15 mouse cellular contexts compared by ENCODE assay signal in genomic region chr9:44914706-44915105, GRCm38 (mm10). TPM values are rescaled to one million over a fixed set of nuclear protein-coding genes. Genes with fewer than 3 reads are reported as not detected.
DNase-seq lines count a peak whose midpoint lies in the region; ATAC-seq and TF ChIP-seq lines count a peak whose summit lies in the region.
"Had no signal": no experiment of that assay in that cellular context is flagged by ENCODE, and none has a peak within 500 bp of the region (broad histone marks: within the 10 kb centered on the region; RNA-seq: fewer than 3 reads in every experiment).

No protein-coding gene starts in this region.

- TF ChIP-seq EP300 in liver, postnatal 0 days (IDR thresholded peaks at IDR 0.05; ENCODE audit: low read depth), result no peak

- H3K9me3 ChIP-seq in hindbrain, embryonic 12.5 days (replicated peaks), result no peaks in the 10 kb centered on the region
- H3K9me3 ChIP-seq in hindbrain, embryonic 16.5 days (ENCODE audit: control insufficient read depth, low read length), result no peaks in the 10 kb centered on the region
- H3K9me3 ChIP-seq in liver, postnatal 0 days (ENCODE audit: low read length), result no peaks in the 10 kb centered on the region
- H3K9me3 ChIP-seq in liver, embryonic 12.5 days (replicated peaks), result no peaks in the 10 kb centered on the region
- H3K9me3 ChIP-seq: heart, embryonic 15.5 days; neural tube, embryonic 12.5 days had no signal

- H3K4me1 ChIP-seq in hindbrain, embryonic 12.5 days, result peaks cover 13% of the 10 kb centered on the region
- peaks cover 13% of the 10 kb centered on the region for H3K4me1 ChIP-seq in hindbrain, embryonic 16.5 days (ENCODE audit: control insufficient read depth, insufficient read depth, low read depth, low read length)
- peaks cover 8% of the 10 kb centered on the region; the same call in 1 of the 2 replicates for H3K4me1 ChIP-seq in liver, postnatal 0 days (ENCODE audit: insufficient read depth)
- H3K4me1 ChIP-seq in liver, embryonic 12.5 days, result peaks cover 16% of the 10 kb centered on the region

- no peak for DNase-seq in liver, postnatal 0 days
- peak; percentile 27 for DNase-seq in MN1 (ENCODE audit: low spot score)
- peak; percentile 19 for DNase-seq in Patski (ENCODE audit: low read depth, low spot score)
- no peak for DNase-seq in embryo, embryonic 10.5 days (ENCODE audit: low spot score)
- DNase-seq: adrenal gland, postnatal 36 days; cerebellum, adult 11 months; right cerebral cortex, adult 18-20 months had no signal

- in situ Hi-C loops in Patski (cut with MboI; ENCODE audit: low pct_unique_long_range_greater_than_20kb), result loop anchor here (5.0 kb wide), 1 partner anchor 72 kb away; no protein-coding TSS in a partner anchor

- peaks cover 28% of the 10 kb centered on the region for H3K36me3 ChIP-seq in hindbrain, embryonic 12.5 days
- H3K36me3 ChIP-seq in hindbrain, embryonic 16.5 days (ENCODE audit: control insufficient read depth, insufficient read depth, low read length), result peaks cover 16% of the 10 kb centered on the region
- peaks cover 28% of the 10 kb centered on the region for H3K36me3 ChIP-seq in liver, postnatal 0 days (replicated peaks; ENCODE audit: insufficient read depth, low read length)
- H3K36me3 ChIP-seq in liver, embryonic 12.5 days, result peaks cover 59% of the 10 kb centered on the region

- POLR2A ChIA-PET in Patski (lab: Charles Lee), result no interaction called here

- CTCF ChIA-PET in Patski (lab: Charles Lee), result interaction anchor here (0.8 to 1.6 kb wide), 8 partner anchors 9 to 97 kb away, joined by 3 to 5 read pairs (median 3); no protein-coding TSS in a partner anchor

- H3K9ac ChIP-seq in hindbrain, embryonic 12.5 days, result no peak overlapping the region
- no peak overlapping the region for H3K9ac ChIP-seq in hindbrain, embryonic 16.5 days (ENCODE audit: low read depth, low read length)
- H3K9ac ChIP-seq in liver, postnatal 0 days (replicated peaks), result no peak overlapping the region
- no peak overlapping the region for H3K9ac ChIP-seq in liver, embryonic 12.5 days
- H3K9ac ChIP-seq: heart, embryonic 15.5 days; liver, embryonic 14.5 days; neural tube, embryonic 12.5 days had no signal

- H3K27me3 ChIP-seq in hindbrain, embryonic 12.5 days, result no peaks in the 10 kb centered on the region
- no peaks in the 10 kb centered on the region for H3K27me3 ChIP-seq in hindbrain, embryonic 16.5 days (replicated peaks; ENCODE audit: control insufficient read depth, insufficient read depth, low read length)
- H3K27me3 ChIP-seq in liver, postnatal 0 days (ENCODE audit: insufficient read depth, low read length), result no peaks in the 10 kb centered on the region
- H3K27me3 ChIP-seq in liver, embryonic 12.5 days (replicated peaks), result no peaks in the 10 kb centered on the region
- no peaks in the 10 kb centered on the region for H3K27me3 ChIP-seq in Patski
- H3K27me3 ChIP-seq: heart, embryonic 15.5 days; neural tube, embryonic 12.5 days had no signal

- no peak for TF ChIP-seq CTCF in liver, postnatal 0 days (IDR thresholded peaks at IDR 0.05; ENCODE audit: low read depth)
- no peak for TF ChIP-seq CTCF in Patski (IDR thresholded peaks at IDR 0.05)

- H3K4me3 ChIP-seq in hindbrain, embryonic 12.5 days, result no peak overlapping the region
- H3K4me3 ChIP-seq in hindbrain, embryonic 16.5 days (ENCODE audit: low read length), result no peak overlapping the region
- no peak overlapping the region for H3K4me3 ChIP-seq in liver, postnatal 0 days (ENCODE audit: low read depth, low read length)
- H3K4me3 ChIP-seq in liver, embryonic 12.5 days, result no peak overlapping the region
- H3K4me3 ChIP-seq: erythroblast, embryonic 14.5 days; heart, embryonic 15.5 days; neural tube, embryonic 12.5 days had no signal

- H3K27ac ChIP-seq in hindbrain, embryonic 12.5 days, result 0 out of 2 replicates have a peak overlapping the region, but pooled peaks have one; percentile 23
- H3K27ac ChIP-seq in hindbrain, embryonic 16.5 days (ENCODE audit: low read depth, low read length), result no peak overlapping the region
- no peak overlapping the region for H3K27ac ChIP-seq in liver, postnatal 0 days (ENCODE audit: low read depth)
- no peak overlapping the region for H3K27ac ChIP-seq in liver, embryonic 12.5 days
- H3K27ac ChIP-seq: heart, embryonic 15.5 days; hindbrain, postnatal 0 days; liver, embryonic 14.5 days; neural tube, embryonic 12.5 days had no signal

- ATAC-seq in hindbrain, embryonic 12.5 days (ENCODE audit: low FRiP score), result no peak
- ATAC-seq in hindbrain, embryonic 16.5 days, result no peak
- peak; percentile 24; the same call in 1 of the 2 replicates for ATAC-seq in liver, postnatal 0 days
- no peak for ATAC-seq in liver, embryonic 12.5 days
- ATAC-seq in Patski, result no peak
- ATAC-seq: hindbrain, postnatal 0 days had no signal

- no peak overlapping the region for H3K4me2 ChIP-seq in hindbrain, embryonic 12.5 days (replicated peaks)
- no peak overlapping the region for H3K4me2 ChIP-seq in hindbrain, embryonic 16.5 days (ENCODE audit: low read length)
- no peak overlapping the region for H3K4me2 ChIP-seq in liver, postnatal 0 days (ENCODE audit: low read depth, low read length)
- no peak overlapping the region for H3K4me2 ChIP-seq in liver, embryonic 12.5 days
- H3K4me2 ChIP-seq: heart, embryonic 15.5 days; neural tube, embryonic 12.5 days had no signal

- 51% methylated on average over 4 of the region's 4 CpGs for WGBS in hindbrain, embryonic 12.5 days
- 24% methylated on average over 4 of the region's 4 CpGs for WGBS in hindbrain, embryonic 16.5 days
- WGBS in liver, postnatal 0 days (ENCODE audit: insufficient replicate concordance), result 43% methylated on average over 4 of the region's 4 CpGs
- 77% methylated on average over 4 of the region's 4 CpGs for WGBS in liver, embryonic 12.5 days (ENCODE audit: insufficient replicate concordance)

RNA-seq across cellular contexts. Expression of gene Atp5l, which starts 5.8 kb away (rescaled TPM):
- 489 and 578 TPM in 2 replicates for polyA plus RNA-seq in hindbrain, embryonic 12.5 days (2016; fragmentation: Nextera tagmentation; extraction: Ambion mirVana)
- 711 and 802 TPM in 2 replicates for polyA plus RNA-seq in hindbrain, embryonic 16.5 days (2015; fragmentation: Nextera tagmentation; extraction: Ambion mirVana)
- polyA plus RNA-seq in liver, postnatal 0 days (2015; fragmentation: Nextera tagmentation; extraction: Ambion mirVana), result 764 and 787 TPM in 2 replicates
- polyA plus RNA-seq in liver, embryonic 12.5 days (2016; fragmentation: Nextera tagmentation; extraction: Ambion mirVana), result 523 and 553 TPM in 2 replicates
- 440 TPM for polyA plus RNA-seq in Patski (2021)

RNA-seq across cellular contexts. Expression of gene Kmt2a, which starts 33.6 kb away (rescaled TPM):
- 29.5 and 33.2 TPM in 2 replicates for polyA plus RNA-seq in hindbrain, embryonic 12.5 days (2016; fragmentation: Nextera tagmentation; extraction: Ambion mirVana)
- 14.4 and 16.4 TPM in 2 replicates for polyA plus RNA-seq in hindbrain, embryonic 16.5 days (2015; fragmentation: Nextera tagmentation; extraction: Ambion mirVana)
- polyA plus RNA-seq in liver, postnatal 0 days (2015; fragmentation: Nextera tagmentation; extraction: Ambion mirVana), result 1.8 and 2.2 TPM in 2 replicates
- polyA plus RNA-seq in liver, embryonic 12.5 days (2016; fragmentation: Nextera tagmentation; extraction: Ambion mirVana), result 7.3 and 8.4 TPM in 2 replicates
- polyA plus RNA-seq in Patski (2021), result 22.2 TPM

RNA-seq across cellular contexts. Expression of gene Ube4a, which starts 50.7 kb away (rescaled TPM):
- 36.0 and 40.4 TPM in 2 replicates for polyA plus RNA-seq in hindbrain, embryonic 12.5 days (2016; fragmentation: Nextera tagmentation; extraction: Ambion mirVana)
- polyA plus RNA-seq in hindbrain, embryonic 16.5 days (2015; fragmentation: Nextera tagmentation; extraction: Ambion mirVana), result 31.8 and 35.0 TPM in 2 replicates
- polyA plus RNA-seq in liver, postnatal 0 days (2015; fragmentation: Nextera tagmentation; extraction: Ambion mirVana), result 7.5 and 7.9 TPM in 2 replicates
- polyA plus RNA-seq in liver, embryonic 12.5 days (2016; fragmentation: Nextera tagmentation; extraction: Ambion mirVana), result 14.8 and 15.1 TPM in 2 replicates
- polyA plus RNA-seq in Patski (2021), result 44.1 TPM

Comparison
In these comparisons a context has a peak if more than half of its experiments do, and no peak if none do; other contexts are left out.
1. DNase-seq: peak in MN1 (single experiment) and Patski (single experiment); none in liver, postnatal 0 days (single experiment) and embryo, embryonic 10.5 days (single experiment).